Mouse (Mus musculus) kidney, adult 18-20 months (tissue): ENCODE measurements at regions not wholly inside any gene's neighbourhood (a gene's known extent, or its start where the extent isn't known, plus 50 kb on each side); places are given as distances from the start of the nearest gene placed in this dataset.

Experiments used
- DNase-seq: peaks from one replicate; pipeline ENCODE4 v3.0.0; 2021

- DNase-seq, result no peak
Observed at GRCm38 (mm10) chr15:36427334-36427733, 580.2 kb downstream of the Zfp706 start.

GRCm38 (mm10) chr15:36425902-36426301, 581.7 kb downstream of the Zfp706 start:
- no peak for DNase-seq

GRCm38 (mm10) chr15:36424047-36424446, 583.5 kb downstream of the Zfp706 start:
- no peak for DNase-seq

- DNase-seq, result no peak
Observed at GRCm38 (mm10) chr15:36422781-36423180, 584.8 kb downstream of the Zfp706 start.

- peak; percentile 18 for DNase-seq
Observed at GRCm38 (mm10) chr15:36419943-36420480, 587.6 kb downstream of the Zfp706 start.

GRCm38 (mm10) chr15:36417426-36417825, 590.1 kb downstream of the Zfp706 start:
- DNase-seq, result no peak

GRCm38 (mm10) chr15:36415552-36416249, 591.9 kb downstream of the Zfp706 start:
- no peak for DNase-seq

- no peak for DNase-seq
Observed at GRCm38 (mm10) chr15:36412016-36412415, 595.6 kb downstream of the Zfp706 start.

GRCm38 (mm10) chr15:36405446-36405845, 602.1 kb downstream of the Zfp706 start:
- DNase-seq, result no peak

GRCm38 (mm10) chr15:36403336-36404119, 604.0 kb downstream of the Zfp706 start:
- no peak for DNase-seq

- no peak for DNase-seq
Observed at GRCm38 (mm10) chr15:36402051-36402450, 605.5 kb downstream of the Zfp706 start.

- no peak for DNase-seq
Observed at GRCm38 (mm10) chr15:36400311-36400840, 607.2 kb downstream of the Zfp706 start.

- DNase-seq, result peak; percentile 20
Observed at GRCm38 (mm10) chr15:36399355-36400012, 608.1 kb downstream of the Zfp706 start.

GRCm38 (mm10) chr15:36398099-36398982, 609.2 kb downstream of the Zfp706 start:
- DNase-seq, result no peak

- DNase-seq, result no peak
Observed at GRCm38 (mm10) chr15:36396791-36397190, 610.8 kb downstream of the Zfp706 start.

GRCm38 (mm10) chr15:36396245-36396644, 611.3 kb downstream of the Zfp706 start:
- DNase-seq, result no peak

GRCm38 (mm10) chr15:36395672-36396050, 611.9 kb downstream of the Zfp706 start:
- DNase-seq, result no peak

- DNase-seq, result no peak
Observed at GRCm38 (mm10) chr15:36394914-36395671, 612.5 kb downstream of the Zfp706 start.

GRCm38 (mm10) chr15:36389775-36390174, 617.8 kb downstream of the Zfp706 start:
- no peak for DNase-seq

GRCm38 (mm10) chr15:36381228-36381671, 626.3 kb downstream of the Zfp706 start:
- no peak for DNase-seq
